Mouse (Mus musculus): Measurements from ENCODE around the gene Scn3b.

Gene Scn3b

DNA sequence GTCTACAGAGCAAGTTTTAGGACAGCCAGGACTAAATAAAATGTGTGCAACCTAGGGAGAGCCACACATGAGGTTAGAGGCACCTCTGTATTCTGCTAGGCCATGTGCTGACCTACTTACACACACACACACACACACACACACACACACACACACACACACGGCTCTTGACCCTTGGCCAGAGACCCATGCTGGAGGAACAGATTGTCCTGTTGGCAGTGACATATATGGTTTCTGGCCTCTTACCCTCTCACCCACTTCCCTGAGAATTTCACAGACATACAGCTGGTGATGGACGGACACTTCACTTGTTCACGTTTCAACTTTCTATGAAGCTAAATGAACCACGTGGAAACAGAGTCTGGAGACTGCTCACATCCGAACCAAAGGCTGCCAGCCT is 49.8 kb downstream of the Scn3b start:
- no peak for DNase-seq

DNA sequence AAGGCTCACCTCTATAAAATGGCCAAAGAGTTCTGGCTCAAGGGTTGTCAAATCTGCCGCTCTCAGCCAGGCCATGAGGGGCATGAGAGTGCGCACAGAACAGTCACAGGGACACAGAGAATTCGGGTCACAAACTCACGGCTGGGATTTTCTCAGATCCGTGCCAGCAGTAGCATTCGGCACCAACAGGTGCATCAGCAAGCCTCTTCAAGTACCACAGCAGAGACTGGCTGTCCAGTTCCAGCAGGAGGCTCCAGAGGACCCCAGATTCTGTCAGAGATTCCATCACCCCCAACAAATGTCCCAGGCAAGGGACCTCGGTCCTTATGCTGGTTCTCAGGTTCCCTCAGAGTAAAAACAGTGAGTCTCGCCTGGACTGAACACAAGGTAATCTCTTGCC is 51.4 kb downstream of the Scn3b start:
- DNase-seq: no peak

DNA sequence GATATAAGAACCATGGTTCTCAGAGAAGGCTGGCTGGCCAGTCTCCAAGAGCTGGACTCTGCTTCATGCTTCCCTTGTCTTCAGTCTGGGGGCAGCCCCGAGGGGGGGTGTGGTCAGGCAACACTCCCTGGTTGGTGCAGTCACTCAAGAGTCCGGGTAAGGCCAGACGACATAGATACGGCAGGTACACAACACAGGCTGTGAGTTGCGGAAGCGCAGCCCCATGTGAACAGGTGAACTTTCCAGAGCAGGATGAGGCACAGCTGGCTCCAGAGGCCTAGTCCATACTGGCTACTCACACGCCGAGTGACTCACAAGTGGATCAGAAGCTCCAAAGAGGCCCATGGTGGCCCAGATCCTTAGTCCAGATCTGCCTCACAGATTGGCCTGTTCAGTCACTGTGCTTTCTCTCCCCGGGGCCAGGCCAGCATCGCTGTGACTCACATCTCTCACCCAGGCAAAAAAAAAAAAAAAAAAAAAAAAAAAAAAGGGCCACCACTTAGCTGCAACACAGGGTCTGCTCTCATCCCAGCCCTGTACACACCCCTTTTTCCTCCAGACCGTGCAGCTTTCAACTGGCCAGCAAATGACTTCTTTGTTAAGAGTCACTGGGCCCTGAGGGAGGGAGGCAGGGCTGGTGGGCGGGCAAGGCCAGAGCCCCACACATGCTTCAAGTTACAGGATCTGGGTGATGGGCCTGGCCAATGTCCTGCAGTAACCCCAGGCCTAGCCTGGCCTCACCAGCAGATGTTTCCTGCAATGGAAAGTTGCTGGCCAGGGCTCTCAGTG is 52.1 kb downstream of the Scn3b start:
- DNase-seq: peak; percentile 100

GRCm38 (mm10) chr9:40321668-40322003 is 52.6 kb downstream of the Scn3b start:
- DNase-seq: no peak

- no peak for DNase-seq
These were observed 53.4 kb downstream of the Scn3b start for GRCm38 (mm10) chr9:40322372-40322771.

- no peak for DNase-seq
These were observed 54.2 kb downstream of the Scn3b start for GRCm38 (mm10) chr9:40323171-40323570.

DNA sequence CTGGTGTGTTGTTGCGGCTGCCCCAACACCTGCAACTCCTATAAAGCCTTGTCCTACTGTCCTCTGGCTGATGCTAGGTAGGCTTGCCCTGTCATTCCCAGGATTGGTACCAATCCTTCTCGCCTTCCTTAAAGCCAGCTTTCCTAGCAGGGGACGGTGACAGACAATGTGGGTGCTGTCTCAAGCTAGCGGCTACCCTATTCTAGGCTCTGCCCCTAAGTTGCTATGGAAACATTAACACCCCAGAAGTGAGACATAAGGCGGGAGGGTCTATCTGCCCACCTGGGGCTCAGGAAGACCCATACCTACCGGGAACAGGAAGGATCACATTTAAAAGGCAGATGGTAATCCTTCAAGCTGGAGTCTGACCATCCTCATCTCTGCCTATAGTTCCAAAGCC is 54.8 kb downstream of the Scn3b start:
- DNase-seq: peak; percentile 77

GRCm38 (mm10) chr9:40324232-40324792 is 55.3 kb downstream of the Scn3b start:
- DNase-seq: peak; percentile 90

GRCm38 (mm10) chr9:40324826-40325225 is 55.8 kb downstream of the Scn3b start:
- DNase-seq: no peak

- peak; percentile 80 for DNase-seq
These were observed 57.4 kb downstream of the Scn3b start for GRCm38 (mm10) chr9:40326260-40326915.

DNA sequence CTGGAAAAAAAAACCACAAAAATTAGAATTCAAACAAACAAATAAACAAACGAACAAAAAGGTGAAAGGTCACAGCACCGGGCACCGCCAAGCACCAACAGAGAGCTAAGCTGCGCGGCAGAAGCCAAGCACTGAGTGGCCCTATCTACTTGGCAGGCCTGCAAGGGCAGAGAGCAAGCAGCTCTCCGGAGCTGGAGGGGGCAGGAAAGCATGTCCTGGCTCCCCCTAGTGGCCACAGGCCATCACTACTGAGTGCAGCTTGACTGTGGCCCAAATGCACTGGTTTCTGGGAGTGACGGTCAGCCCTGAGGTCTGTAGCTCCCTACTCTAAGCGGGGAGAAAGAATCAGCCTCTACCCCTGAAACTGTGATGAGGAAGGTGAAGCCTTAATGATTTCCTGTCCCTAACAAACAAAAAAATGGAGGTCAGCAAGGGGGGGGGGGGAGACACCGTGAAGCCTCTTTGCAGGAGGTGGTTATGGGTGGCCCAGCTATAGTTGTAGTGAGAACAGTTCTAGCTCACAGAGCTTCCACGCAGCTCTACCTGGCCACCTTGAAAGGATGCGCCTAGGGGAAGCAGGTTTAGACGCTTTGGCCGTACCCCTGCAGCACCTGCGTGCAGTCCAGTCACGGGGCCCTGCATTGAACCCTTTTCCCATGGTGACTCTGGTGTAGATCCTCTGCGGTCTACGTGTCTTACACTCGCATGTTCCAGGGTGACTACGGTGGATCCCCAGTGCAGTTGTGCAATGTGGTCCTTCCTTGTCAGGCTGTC is 61.8 kb downstream of the Scn3b start:
- peak; percentile 99 for DNase-seq

- peak; percentile 87 for DNase-seq
These were observed 62.6 kb downstream of the Scn3b start for GRCm38 (mm10) chr9:40331411-40332286.

GRCm38 (mm10) chr9:40332326-40332725 is 63.3 kb downstream of the Scn3b start:
- peak; percentile 93 for DNase-seq

DNA sequence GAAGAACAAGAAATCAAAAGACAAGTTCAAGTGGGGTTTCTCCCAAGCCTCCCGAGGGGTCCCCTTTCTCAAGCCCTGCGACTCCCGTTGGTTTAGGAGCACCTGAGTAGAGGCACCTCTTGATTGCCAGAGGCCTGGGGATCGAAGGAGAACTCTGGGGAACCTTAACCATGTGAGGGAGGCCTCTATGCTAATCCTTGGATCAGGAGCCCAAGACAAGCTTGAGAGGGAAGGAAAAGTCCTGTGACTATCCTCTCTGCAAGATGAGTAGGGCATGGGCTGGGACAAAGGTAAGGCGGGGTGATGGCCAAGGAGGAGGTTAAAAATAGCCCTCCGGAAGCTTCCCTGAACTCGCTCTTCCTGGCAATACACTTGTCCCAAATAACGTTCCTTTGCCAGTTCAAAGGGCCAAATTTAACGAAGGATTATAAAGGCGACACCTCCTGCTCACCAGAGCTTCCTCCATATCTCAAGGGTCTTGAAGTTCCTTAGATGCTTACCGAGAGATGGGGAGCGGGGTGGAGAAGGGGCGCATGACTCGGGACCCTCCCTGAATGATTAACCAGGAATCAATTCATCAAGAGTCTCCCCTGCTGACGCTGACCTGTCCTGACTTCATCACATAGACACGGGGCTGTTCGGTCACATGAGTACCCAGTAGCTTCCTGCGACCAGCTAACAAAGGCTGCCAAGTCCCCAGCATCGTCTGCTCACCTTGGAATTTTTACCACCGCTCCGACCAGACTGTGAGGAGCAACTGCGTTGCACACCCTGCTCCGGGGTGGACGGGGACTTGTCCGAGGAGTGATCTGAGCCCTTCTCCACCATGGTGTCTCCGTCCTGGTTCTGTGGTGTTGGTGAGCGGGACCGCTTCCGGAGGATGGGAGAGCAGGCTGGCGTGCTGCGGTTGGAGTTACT is 64.0 kb downstream of the Scn3b start:
- peak; percentile 93 for DNase-seq

- no peak for DNase-seq
These were observed 64.8 kb downstream of the Scn3b start for GRCm38 (mm10) chr9:40333649-40334396.

DNA sequence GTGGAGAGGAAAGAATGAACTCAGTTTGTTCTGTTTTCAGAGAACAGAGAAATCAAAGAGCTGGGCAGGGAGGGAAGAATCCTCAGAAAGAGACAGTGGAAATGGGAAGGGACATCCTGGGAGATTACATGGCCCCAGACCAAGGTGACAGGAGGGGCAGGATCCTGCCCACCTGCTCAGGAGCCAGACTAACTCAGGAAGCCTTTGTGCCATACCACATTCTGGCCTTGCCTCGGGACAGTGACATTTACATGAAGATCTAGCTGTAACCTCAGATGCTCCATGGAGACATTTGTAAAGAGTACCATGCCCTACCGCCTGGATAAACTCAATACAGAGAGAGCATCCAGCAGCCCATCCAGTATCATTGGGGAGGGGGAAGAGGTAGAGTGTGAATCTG is 65.6 kb downstream of the Scn3b start:
- no peak for DNase-seq

DNA sequence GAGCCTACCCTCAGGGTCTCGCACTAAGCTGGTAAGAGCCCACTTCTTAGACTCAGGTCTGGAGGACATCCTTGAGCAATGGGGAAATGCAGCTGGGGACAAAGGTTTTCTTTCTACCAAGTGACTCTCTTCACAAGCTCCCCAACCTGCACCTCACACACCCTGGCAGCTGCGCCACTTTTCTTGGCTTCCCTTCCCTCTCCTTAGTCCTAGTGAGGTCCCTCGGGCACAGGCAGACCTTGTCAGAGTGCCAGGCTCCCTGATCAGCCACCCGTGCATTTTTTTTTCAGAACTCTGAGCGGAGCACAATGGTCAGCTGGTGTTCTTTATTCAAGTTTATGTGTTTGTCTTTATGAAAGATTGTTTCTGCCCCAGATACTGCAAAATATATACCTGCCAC is 67.7 kb downstream of the Scn3b start:
- DNase-seq: peak; percentile 94

- DNase-seq: no peak
These were observed 68.3 kb downstream of the Scn3b start for GRCm38 (mm10) chr9:40337131-40337820.

- DNase-seq: peak; percentile 90
These were observed 70.6 kb downstream of the Scn3b start for GRCm38 (mm10) chr9:40339578-40339977.
